Mouse (Mus musculus) B cell, adult 67 days (primary cell): ENCODE data around the gene Ankrd44. TPM values are rescaled to one million over a fixed set of nuclear protein-coding genes. Genes with fewer than 3 reads are reported as not detected.

Experiments
- total RNA-seq, 2 experiments: library from RNA; stranded (reverse); gene quantifications; 4 replicates each; pipeline ENCODE4 v1.2.4; 2023

Ankrd44 gene
- total RNA-seq: 100 to 1,000 TPM; 430 to 437 TPM

GRCm38 (mm10) chr1:54925971-54926771 is at the start of gene Ankrd44:
Gene Ankrd44, minus strand, starts transcription at chr1:54926387.

Other genes with a start within 250 kb of the Ankrd44 start
- gene Sf3b1, start 101.1 kb upstream of the Ankrd44 start, total RNA-seq: 100 to 1,000 TPM; 427 to 448 TPM
- 10 to 100 TPM; 53.0 to 60.8 TPM for gene Coq10b, start 126.4 kb upstream of the Ankrd44 start, total RNA-seq
- 100 to 1,000 TPM; 123 to 139 TPM for gene Hspe1, start 161.7 kb upstream of the Ankrd44 start, total RNA-seq
- gene Hspd1, start 161.9 kb upstream of the Ankrd44 start, total RNA-seq: 100 to 1,000 TPM in 1 of 2 experiments, 10 to 100 TPM in 1; 92.1 to 151 TPM
- 10 to 100 TPM; 80.0 to 86.2 TPM for gene Mob4, start 204.8 kb upstream of the Ankrd44 start, total RNA-seq